Mouse (Mus musculus) neural tube, embryonic 11.5 days (tissue): Measurements from ENCODE around the gene Lrrc15. TPM values are rescaled to one million over a fixed set of nuclear protein-coding genes. Genes with fewer than 3 reads are reported as not detected.

Source experiments
- ATAC-seq: fragments of 200-750 bp; cut with Nextera tagmentation; 2 replicates; pipeline ENCODE4 v1.8.0; 2017; ENCODE audit warnings: moderate number of reproducible peaks, mild to moderate bottlenecking, moderate TSS enrichment, moderate library complexity; ENCODE audit not compliant: insufficient read depth, low FRiP score, low TSS enrichment
- DNase-seq: peaks from one replicate; pipeline ENCODE4 v3.0.0-alpha.2; 2015; ENCODE audit warnings: low spot score
- H3K27ac ChIP-seq: fragments of 300-500 bp; sonication (generic); 2 replicates; pipeline ENCODE4 v1.5.1; 2014; ENCODE audit warnings: low read depth, mild to moderate bottlenecking, low read length
- H3K27me3 ChIP-seq: fragments of 300-500 bp; sonication (generic); 2 replicates; pipeline ENCODE4 v1.6.1; 2014; ENCODE audit warnings: mild to moderate bottlenecking, low read length, mixed read lengths; ENCODE audit not compliant: control insufficient read depth, insufficient read depth
- H3K36me3 ChIP-seq: fragments of 300-500 bp; sonication (generic); 2 replicates; pipeline ENCODE4 v1.6.1; 2014; ENCODE audit warnings: mild to moderate bottlenecking, low read length, moderate library complexity, mixed read lengths; ENCODE audit not compliant: control insufficient read depth, insufficient read depth
- H3K4me1 ChIP-seq: fragments of 300-500 bp; sonication (generic); 2 replicates; pipeline ENCODE4 v1.6.1; 2014; ENCODE audit warnings: low read length, mixed read lengths; ENCODE audit not compliant: control insufficient read depth, insufficient read depth
- H3K4me2 ChIP-seq: fragments of 300-500 bp; sonication (generic); 2 replicates; pipeline ENCODE4 v1.6.1; 2014; ENCODE audit warnings: low read depth, mild to moderate bottlenecking, moderate library complexity
- H3K4me3 ChIP-seq: fragments of 300-500 bp; sonication (generic); 2 replicates; pipeline ENCODE4 v1.5.1; 2014; ENCODE audit warnings: low read depth, low read length
- H3K9ac ChIP-seq: fragments of 300-500 bp; sonication (generic); 2 replicates; pipeline ENCODE4 v1.6.1; 2014; ENCODE audit warnings: mild to moderate bottlenecking, low read length
- H3K9me3 ChIP-seq: fragments of 300-500 bp; sonication (generic); 2 replicates; pipeline ENCODE4 v1.6.1; 2016; ENCODE audit warnings: low read length; ENCODE audit not compliant: control insufficient read depth
- whole genome bisulfite sequencing: fragments of 180-500 bp; shearing (Covaris S2); extraction: QIAGEN DNeasy Blood & Tissue Kit; methylation state at CpG from one replicate; pipeline ENCODE4 v1.1.7; 2014; 5-methylcytosine and 5-hydroxymethylcytosine counted together
- polyA plus RNA-seq: library from polyadenylated mRNA; unstranded; fragments of >200 nt; fragmentation: Nextera tagmentation; extraction: Ambion mirVana; gene quantifications from 2 replicates; pipeline ENCODE4 v1.2.1, GENCODE M21; 2014

The Lrrc15 gene
- polyA plus RNA-seq, 1 experiment from 2014 or later: 0.33 TPM

DNA sequence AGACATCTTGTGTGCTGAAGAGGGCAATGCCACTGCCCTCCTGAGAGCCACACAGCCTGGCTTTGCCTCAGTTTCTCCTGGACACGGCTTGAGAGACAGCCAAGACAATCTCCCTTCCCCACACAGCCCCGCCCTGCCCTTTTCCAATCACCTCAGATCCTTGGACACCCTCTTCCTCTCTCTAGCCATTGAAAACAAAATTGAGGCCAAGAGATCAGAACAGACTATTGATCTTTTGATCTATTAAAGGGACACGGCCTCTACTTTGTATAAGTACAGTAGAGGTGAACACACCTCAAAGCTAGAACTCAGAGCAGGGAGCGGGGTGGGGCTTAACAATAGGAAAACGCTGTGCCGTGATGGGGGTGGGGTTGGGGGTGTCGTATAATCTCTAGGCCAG lies 24.6 kb downstream of the Lrrc15 start:
- Histone ChIP-seq H3K4me3 (no peak overlapping the region), H3K4me2 (no peak overlapping the region), H3K27me3 (no peaks in the 10 kb centered on the region), H3K4me1 (no peaks in the 10 kb centered on the region), H3K9me3 (no peaks in the 10 kb centered on the region), H3K9ac (no peak overlapping the region), H3K27ac (no peak overlapping the region), H3K36me3 (no peaks in the 10 kb centered on the region)
- WGBS: 87% methylated on average over 7 of the region's 7 CpGs
- ATAC-seq (no peak), DNase-seq (no peak)

DNA sequence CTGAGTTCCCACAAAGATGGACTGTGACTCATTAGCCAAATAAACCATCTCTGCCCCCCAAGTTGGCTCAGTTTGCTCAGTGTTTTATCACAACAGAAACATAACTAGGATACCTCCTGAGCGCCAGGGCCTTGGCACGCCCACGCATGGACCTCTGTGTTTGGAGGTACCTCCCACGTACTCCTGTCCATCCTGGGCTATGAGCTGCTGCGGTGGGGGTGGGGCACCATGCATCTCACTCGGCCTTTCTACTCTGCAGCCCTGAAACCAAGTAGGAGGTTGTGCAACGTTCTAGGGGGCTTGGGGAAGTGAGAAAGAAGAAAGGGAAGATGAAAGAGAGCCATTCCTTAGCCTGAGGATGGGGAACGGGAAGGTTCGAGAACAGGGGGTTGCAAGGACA lies 25.3 kb downstream of the Lrrc15 start:
- no peaks in the 10 kb centered on the region for H3K9me3 ChIP-seq
- no peaks in the 10 kb centered on the region for H3K27me3 ChIP-seq
- no peak overlapping the region for H3K4me2 ChIP-seq
- no peaks in the 10 kb centered on the region for H3K36me3 ChIP-seq
- H3K9ac ChIP-seq: no peak overlapping the region
- no peak overlapping the region for H3K4me3 ChIP-seq
- no peak for DNase-seq
- H3K4me1 ChIP-seq: no peaks in the 10 kb centered on the region
- H3K27ac ChIP-seq: no peak overlapping the region
- ATAC-seq: no peak
- 77% methylated on average over 9 of the region's 9 CpGs for WGBS

DNA sequence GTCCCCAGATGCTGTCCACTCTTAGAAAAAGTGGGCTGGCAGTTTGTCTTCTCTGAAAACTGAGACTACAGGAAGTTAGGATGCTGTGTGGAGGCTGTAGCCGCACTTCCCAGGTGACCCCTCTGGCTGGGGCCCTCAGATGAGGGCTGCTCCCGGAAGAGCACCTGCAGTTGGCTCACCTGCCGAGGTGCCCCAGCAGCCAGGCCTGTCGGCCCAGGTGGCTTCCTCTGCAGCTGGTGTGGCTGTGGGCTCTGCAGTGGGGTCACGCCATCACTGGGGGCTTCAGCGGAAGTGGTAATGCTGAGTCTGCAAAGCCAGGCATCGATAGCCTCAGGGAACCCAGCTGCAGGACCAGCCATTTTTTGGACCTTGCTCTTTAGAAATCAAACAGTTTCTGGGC lies 28.0 kb downstream of the Lrrc15 start:
- H3K36me3 ChIP-seq: no peaks in the 10 kb centered on the region
- H3K27ac ChIP-seq: no peak overlapping the region
- no peak overlapping the region for H3K4me2 ChIP-seq
- no peaks in the 10 kb centered on the region for H3K4me1 ChIP-seq
- no peaks in the 10 kb centered on the region for H3K9me3 ChIP-seq
- no peak overlapping the region for H3K4me3 ChIP-seq
- DNase-seq: no peak
- H3K9ac ChIP-seq: no peak overlapping the region
- WGBS: 66% methylated on average over 7 of the region's 7 CpGs
- H3K27me3 ChIP-seq: 0 out of 2 replicates have a peak, but pooled peaks cover 3% of the 10 kb centered on the region
- ATAC-seq: no peak

DNA sequence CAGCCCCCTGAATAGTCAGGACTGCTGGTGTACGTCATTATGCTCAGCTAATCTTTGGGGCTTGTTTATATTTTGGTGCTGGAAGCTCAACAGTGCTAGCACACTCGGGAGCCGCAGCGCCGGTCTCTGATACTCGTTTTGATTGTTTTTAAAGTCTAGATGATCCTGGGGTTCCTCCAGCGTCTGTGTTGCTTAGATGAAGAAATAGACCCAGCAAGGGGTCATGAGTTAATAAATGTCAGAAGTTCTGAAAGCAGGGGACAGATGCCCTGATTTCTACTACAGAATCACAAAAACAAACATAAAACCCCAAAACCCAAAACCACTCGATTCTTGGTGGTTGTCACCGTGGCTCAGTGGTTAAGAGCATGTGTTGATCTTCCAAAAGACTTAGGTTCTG lies 29.2 kb downstream of the Lrrc15 start:
- no peak overlapping the region for H3K9ac ChIP-seq
- H3K4me1 ChIP-seq: no peaks in the 10 kb centered on the region
- DNase-seq: no peak
- WGBS: 83% methylated on average over 9 of the region's 9 CpGs
- no peaks in the 10 kb centered on the region for H3K9me3 ChIP-seq
- no peaks in the 10 kb centered on the region for H3K36me3 ChIP-seq
- no peak overlapping the region for H3K27ac ChIP-seq
- H3K4me3 ChIP-seq: no peak overlapping the region
- no peak for ATAC-seq
- no peak overlapping the region for H3K4me2 ChIP-seq
- H3K27me3 ChIP-seq: 0 out of 2 replicates have a peak, but pooled peaks cover 3% of the 10 kb centered on the region

DNA sequence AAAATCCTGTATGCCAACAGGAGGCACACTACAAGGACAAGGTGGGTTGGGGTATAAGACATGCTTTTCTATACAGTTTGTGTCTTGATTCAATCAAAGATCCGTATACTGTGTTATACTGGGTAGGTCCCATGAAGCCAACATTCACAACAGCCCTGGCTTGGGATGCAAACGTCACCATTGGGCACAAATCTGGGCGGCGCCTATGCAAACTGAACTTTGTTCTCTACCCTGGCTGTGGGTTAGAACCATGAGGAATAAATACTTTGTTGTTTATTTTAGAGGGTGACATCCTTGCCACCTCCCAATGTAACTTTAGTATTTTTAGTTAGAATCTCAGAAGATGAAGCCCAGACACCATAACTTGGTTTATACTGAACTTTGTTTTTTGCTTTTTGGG lies 29.7 kb downstream of the Lrrc15 start:
- ATAC-seq: no peak

DNA sequence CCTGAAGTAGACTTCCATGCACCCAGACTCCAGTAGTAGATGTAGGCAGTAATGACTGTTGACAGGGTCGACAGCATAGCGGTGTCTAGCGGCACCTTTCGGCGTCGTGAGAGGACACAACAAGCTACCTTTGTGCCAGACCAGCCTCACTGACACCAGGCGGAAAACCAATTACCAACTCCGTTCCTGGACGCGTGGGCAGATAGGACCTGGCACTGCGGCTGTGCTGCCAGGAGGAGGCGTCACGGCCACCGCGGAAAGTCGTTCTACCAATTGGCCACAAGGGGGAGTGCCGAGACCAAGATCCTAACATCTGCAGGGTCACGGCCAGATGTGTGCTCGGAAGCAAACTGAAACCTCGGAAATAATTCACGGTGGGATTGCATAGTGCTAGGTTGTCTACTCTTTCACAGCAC lies 31.0 kb downstream of the Lrrc15 start:
- DNase-seq (peak; percentile 85), ATAC-seq (peak; percentile 53; the same call in 1 of the 2 replicates)
- Histone ChIP-seq H3K4me3 (no peak overlapping the region), H3K9me3 (no peaks in the 10 kb centered on the region), H3K4me1 (no peaks in the 10 kb centered on the region), H3K27me3 (0 out of 2 replicates have a peak, but pooled peaks cover 3% of the 10 kb centered on the region), H3K4me2 (0 out of 2 replicates have a peak overlapping the region, but pooled peaks have one; percentile 15), H3K27ac (no peak overlapping the region), H3K36me3 (no peaks in the 10 kb centered on the region), H3K9ac (no peak overlapping the region)
- WGBS: 1% methylated on average over 21 of the region's 21 CpGs

More for the DNA sequence above, 29.7 kb downstream of the Lrrc15 start:
- no peak for DNase-seq
- Histone ChIP-seq H3K27me3 (0 out of 2 replicates have a peak, but pooled peaks cover 3% of the 10 kb centered on the region), H3K4me1 (no peaks in the 10 kb centered on the region), H3K4me3 (no peak overlapping the region), H3K9me3 (no peaks in the 10 kb centered on the region), H3K9ac (no peak overlapping the region), H3K36me3 (no peaks in the 10 kb centered on the region), H3K4me2 (no peak overlapping the region), H3K27ac (no peak overlapping the region)
- WGBS: 86% methylated on average over 4 of the region's 4 CpGs

DNA sequence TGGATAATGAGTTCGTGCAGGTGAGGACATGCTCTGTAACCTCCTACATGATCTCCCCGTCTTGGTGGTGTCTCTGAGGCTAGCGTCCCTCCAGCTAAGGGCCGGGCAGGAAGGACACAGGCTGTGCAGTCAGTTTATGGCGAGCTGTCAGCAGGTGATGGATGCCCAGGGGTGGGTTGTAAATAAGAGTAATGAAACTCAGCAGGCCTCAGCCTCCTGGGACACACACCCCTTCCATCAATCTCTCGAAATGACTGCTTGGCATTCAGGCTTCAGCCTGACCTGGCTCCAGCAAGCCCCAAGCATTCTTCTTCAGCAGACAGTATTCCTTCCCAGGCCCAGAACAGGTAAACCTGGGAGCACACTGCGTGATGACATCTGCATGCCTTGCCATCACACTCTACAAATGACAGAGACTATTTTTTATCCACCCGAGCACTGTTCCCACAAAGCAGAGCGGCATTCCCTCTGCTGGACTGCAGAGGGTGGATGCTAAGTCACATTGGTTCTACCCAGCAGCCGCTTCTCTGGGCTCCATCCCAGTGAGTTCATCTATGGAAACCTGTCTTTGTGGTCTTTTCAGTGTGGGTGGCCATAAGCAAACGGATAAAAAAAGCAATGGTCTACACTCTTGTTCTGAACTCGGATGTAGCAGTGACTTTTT lies 38.9 kb downstream of the Lrrc15 start:
- Histone ChIP-seq H3K4me1 (peaks cover 16% of the 10 kb centered on the region), H3K27me3 (0 out of 2 replicates have a peak, but pooled peaks cover 2% of the 10 kb centered on the region), H3K9me3 (no peaks in the 10 kb centered on the region), H3K36me3 (no peaks in the 10 kb centered on the region), H3K9ac (no peak overlapping the region), H3K4me2 (no peak overlapping the region), H3K27ac (no peak overlapping the region), H3K4me3 (no peak overlapping the region)
- DNase-seq (peak; percentile 67), ATAC-seq (peak; percentile 81)
- WGBS: 21% methylated on average over 12 of the region's 12 CpGs

DNA sequence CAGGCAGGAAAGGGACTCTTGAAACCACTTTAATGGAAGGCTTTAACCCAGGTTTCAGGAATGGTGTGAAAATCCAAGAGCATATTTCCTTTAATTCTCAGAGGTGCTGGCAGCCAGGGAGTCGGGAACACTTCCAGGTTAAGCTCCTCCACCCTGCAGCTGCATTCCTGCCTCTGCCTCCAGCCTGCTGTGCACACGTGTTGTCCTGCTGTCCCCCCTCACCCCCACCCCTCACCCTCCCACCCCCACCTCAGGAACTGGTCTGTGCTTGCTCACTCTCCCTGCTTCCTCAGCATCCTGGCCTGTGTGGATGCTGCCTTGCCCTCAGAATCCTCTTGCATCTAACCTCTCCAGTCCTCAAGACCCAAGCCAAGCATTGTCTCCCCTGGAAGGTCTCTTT lies 41.4 kb downstream of the Lrrc15 start:
- H3K9ac ChIP-seq: no peak overlapping the region
- no peaks in the 10 kb centered on the region for H3K9me3 ChIP-seq
- DNase-seq (no peak), ATAC-seq (no peak)
- H3K4me1 ChIP-seq: peaks cover 16% of the 10 kb centered on the region
- peaks cover 11% of the 10 kb centered on the region for H3K27me3 ChIP-seq
- no peaks in the 10 kb centered on the region for H3K36me3 ChIP-seq
- H3K4me2 ChIP-seq: no peak overlapping the region
- WGBS: 35% methylated on average over 2 of the region's 2 CpGs
- no peak overlapping the region for H3K4me3 ChIP-seq
- no peak overlapping the region for H3K27ac ChIP-seq

DNA sequence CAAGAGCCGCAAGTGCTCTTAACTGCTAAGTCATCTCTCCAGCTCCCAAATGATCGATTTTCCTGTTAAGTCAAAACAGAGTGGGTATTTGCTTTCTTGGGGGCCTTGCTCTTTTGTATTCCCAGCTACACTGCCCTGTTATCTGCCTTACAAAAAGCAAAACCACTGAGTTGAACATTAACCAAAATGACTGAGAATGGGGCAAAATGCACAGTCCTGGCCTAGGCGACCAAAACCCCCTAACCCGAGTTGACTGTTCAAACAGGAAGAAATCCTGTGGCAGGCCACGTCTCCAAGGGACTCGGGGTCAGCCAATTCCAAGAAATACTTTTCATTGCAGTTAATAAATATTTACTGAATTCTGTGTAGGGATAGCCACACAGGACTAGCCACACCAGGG lies 44.3 kb downstream of the Lrrc15 start:
- no peaks in the 10 kb centered on the region for H3K9me3 ChIP-seq
- H3K4me2 ChIP-seq: no peak overlapping the region
- H3K36me3 ChIP-seq: no peaks in the 10 kb centered on the region
- H3K9ac ChIP-seq: no peak overlapping the region
- 68% methylated on average over 6 of the region's 6 CpGs for WGBS
- H3K27me3 ChIP-seq: peaks cover 26% of the 10 kb centered on the region
- H3K4me1 ChIP-seq: peaks cover 26% of the 10 kb centered on the region
- DNase-seq (no peak), ATAC-seq (no peak)
- no peak overlapping the region for H3K4me3 ChIP-seq
- H3K27ac ChIP-seq: no peak overlapping the region
